Mouse (Mus musculus) kidney, postnatal 4 days (tissue): ENCODE results near the gene Sp3.
"Not testable (repeated sequence)": the region's sequence is repeated elsewhere in the genome, so short reads cannot be mapped to it uniquely, and the experiment has no call there.

Experiments used
- DNase-seq, 2 experiments: peaks; one replicate each; pipeline ENCODE4 v3.0.0; 2021; ENCODE audit warnings: mixed read lengths in 2 of 2

Sp3 gene

GRCm38 (mm10) chr2:72988945-72989344 is 8.7 kb upstream of the Sp3 start:
- not testable (repeated sequence) for DNase-seq

GRCm38 (mm10) chr2:72986616-72987015 is 6.4 kb upstream of the Sp3 start, which contains the start of gene Gm11084:
Gm11084 (minus strand) TSS chr2:72986716.
- DNase-seq, result no peak

- no peak for DNase-seq
These were observed 5.3 kb upstream of the Sp3 start for GRCm38 (mm10) chr2:72985516-72985915.

- no peak for DNase-seq
These were observed 4.6 kb upstream of the Sp3 start for GRCm38 (mm10) chr2:72984806-72985205.

GRCm38 (mm10) chr2:72983211-72983610 is 3.0 kb upstream of the Sp3 start:
- DNase-seq, result no peak

- DNase-seq, result no peak
These were observed 2.0 kb upstream of the Sp3 start for GRCm38 (mm10) chr2:72982110-72982785.

- DNase-seq, result no peak
These were observed 1.3 kb upstream of the Sp3 start for GRCm38 (mm10) chr2:72981441-72982109.

GRCm38 (mm10) chr2:72981075-72981420 is 802 bp upstream of the Sp3 start:
- DNase-seq, result no peak

GRCm38 (mm10) chr2:72979659-72980071 is 581 bp downstream of the Sp3 start:
- peak; percentile 89 to 95 for DNase-seq

- peak; percentile 90 to 94 for DNase-seq
These were observed 1.2 kb downstream of the Sp3 start for GRCm38 (mm10) chr2:72978901-72979658.

- DNase-seq, result peak; percentile 72 to 83
These were observed 1.8 kb downstream of the Sp3 start for GRCm38 (mm10) chr2:72978473-72978872.

- no peak for DNase-seq
These were observed 3.0 kb downstream of the Sp3 start for GRCm38 (mm10) chr2:72977272-72977671.

GRCm38 (mm10) chr2:72976036-72976435 is 4.2 kb downstream of the Sp3 start:
- DNase-seq, result no peak

- no peak for DNase-seq
These were observed 9.4 kb downstream of the Sp3 start for GRCm38 (mm10) chr2:72970831-72971230.

- no peak for DNase-seq
These were observed 9.9 kb downstream of the Sp3 start for GRCm38 (mm10) chr2:72970302-72970701.

GRCm38 (mm10) chr2:72968536-72968935 is 11.7 kb downstream of the Sp3 start:
- no peak for DNase-seq

GRCm38 (mm10) chr2:72965450-72965849 is 14.8 kb downstream of the Sp3 start:
- DNase-seq, result no peak

GRCm38 (mm10) chr2:72956415-72956814 is 23.8 kb downstream of the Sp3 start:
- no peak for DNase-seq

GRCm38 (mm10) chr2:72952979-72953378 is 27.3 kb downstream of the Sp3 start:
- DNase-seq, result no peak

GRCm38 (mm10) chr2:72935937-72936336 is 44.3 kb downstream of the Sp3 start:
- no peak for DNase-seq

GRCm38 (mm10) chr2:72932186-72932585 is 48.1 kb downstream of the Sp3 start:
- no peak for DNase-seq

GRCm38 (mm10) chr2:72924981-72925380 is 55.3 kb downstream of the Sp3 start:
- no peak for DNase-seq

- DNase-seq, result no peak
These were observed 64.1 kb downstream of the Sp3 start for GRCm38 (mm10) chr2:72916170-72916569.
